Mouse (Mus musculus) MEL (cell line): ENCODE results near the gene Xcr1.
A peak's percentile ranks its signal among the peaks of the same experiment; 100 is the strongest.

Source experiments
- CHD1 ChIP-seq: IDR thresholded peaks from 2 replicates; pipeline ENCODE4 v1.6.1; 2012; ENCODE audit warnings: low read depth, mild to moderate bottlenecking, inconsistent platforms, low read length, improper control_type of control experiment
- CTCF ChIP-seq, 3 experiments: IDR thresholded peaks in 2 of 3; conservative IDR thresholded peaks in 1 of 3; 2 replicates each; pipeline ENCODE4 v1.5.1; 2011 to 2012; ENCODE audit warnings: low read length in 3 of 3, low read depth in 2 of 3, mild to moderate bottlenecking in 2 of 3, improper control_type of control experiment in 1 of 3, inconsistent platforms in 1 of 3, mixed read lengths in 1 of 3, moderate library complexity in 1 of 3; ENCODE audit not compliant: control insufficient read depth in 1 of 3, insufficient read depth in 1 of 3, poor library complexity in 1 of 3, severe bottlenecking in 1 of 3
- EP300 ChIP-seq, 2 experiments: IDR thresholded peaks; 2 replicates each; pipeline ENCODE4 v1.6.1; 2011; ENCODE audit warnings: improper control_type of control experiment in 2 of 2, low read length in 2 of 2, low read depth in 1 of 2, mild to moderate bottlenecking in 1 of 2
- HCFC1 ChIP-seq: IDR thresholded peaks from 2 replicates; pipeline ENCODE4 v1.6.1; 2012; ENCODE audit warnings: low read depth, mild to moderate bottlenecking, inconsistent platforms, low read length, improper control_type of control experiment, moderate library complexity
- MAX ChIP-seq: IDR thresholded peaks from 2 replicates; pipeline ENCODE4 v1.6.1; 2011; ENCODE audit warnings: low read length, improper control_type of control experiment
- NRF1 ChIP-seq: IDR thresholded peaks from 2 replicates; pipeline ENCODE4 v1.6.1; 2014; ENCODE audit warnings: low read depth, mild to moderate bottlenecking, inconsistent platforms, low read length, improper control_type of control experiment, moderate library complexity; ENCODE audit not compliant: poor library complexity, insufficient read depth, severe bottlenecking
- POLR2A ChIP-seq, 2 experiments: IDR thresholded peaks; 2 replicates each; pipeline ENCODE4 v1.6.1; 2011 to 2012; ENCODE audit warnings: low read length in 2 of 2, mild to moderate bottlenecking in 2 of 2, control low read depth in 1 of 2, improper control_type of control experiment in 1 of 2, low read depth in 1 of 2, moderate library complexity in 1 of 2; ENCODE audit not compliant: control insufficient read depth in 1 of 2, insufficient read depth in 1 of 2, poor library complexity in 1 of 2
- RAD21 ChIP-seq: IDR thresholded peaks from 2 replicates; pipeline ENCODE4 v1.6.1; 2011; ENCODE audit warnings: mild to moderate bottlenecking, low read depth, low read length, improper control_type of control experiment
- SIN3A ChIP-seq: IDR thresholded peaks from 2 replicates; pipeline ENCODE4 v1.6.1; 2012; ENCODE audit warnings: low read length, improper control_type of control experiment, inconsistent platforms
- USF1 ChIP-seq: IDR thresholded peaks from 2 replicates; pipeline ENCODE4 v1.6.1; 2014; ENCODE audit warnings: low read depth, mild to moderate bottlenecking, inconsistent platforms, low read length, improper control_type of control experiment, moderate library complexity
- USF2 ChIP-seq, 2 experiments: IDR thresholded peaks; 2 replicates each; pipeline ENCODE4 v1.6.1; 2011 to 2012; ENCODE audit warnings: improper control_type of control experiment in 2 of 2, low read length in 2 of 2, borderline replicate concordance in 1 of 2, inconsistent platforms in 1 of 2, low read depth in 1 of 2, mild to moderate bottlenecking in 1 of 2; ENCODE audit not compliant: insufficient read depth in 1 of 2
- ZC3H11A ChIP-seq: IDR thresholded peaks from 2 replicates; pipeline ENCODE4 v1.6.1; 2012; ENCODE audit warnings: low read depth, mild to moderate bottlenecking, inconsistent platforms, low read length, improper control_type of control experiment
- ZKSCAN1 ChIP-seq: IDR thresholded peaks from 2 replicates; pipeline ENCODE4 v1.6.1; 2012; ENCODE audit warnings: low read depth, mild to moderate bottlenecking, inconsistent platforms, low read length, improper control_type of control experiment, moderate library complexity

DNA sequence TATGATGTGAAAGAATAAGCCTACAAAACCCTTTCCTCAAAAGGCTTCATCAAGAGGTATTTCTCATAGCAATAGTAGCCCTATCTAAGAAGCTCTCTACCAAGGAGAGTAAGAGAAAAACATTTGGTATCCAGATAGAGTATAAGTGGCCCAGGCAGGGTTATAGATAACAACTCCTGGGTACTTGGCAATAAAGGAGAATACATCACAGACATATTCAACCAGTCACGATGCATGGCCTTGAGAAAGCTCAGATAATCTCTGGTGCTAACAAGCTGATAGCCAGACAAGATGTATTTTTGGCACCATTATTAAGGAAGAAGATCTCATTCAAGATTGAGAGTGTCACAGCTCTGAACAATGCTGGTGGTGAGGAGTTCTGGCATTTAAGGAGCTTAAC lies 15.3 kb downstream of the Xcr1 start:
- no peak for TF ChIP-seq ZC3H11A
- no peak for TF ChIP-seq MAX
- TF ChIP-seq POLR2A (IDR thresholded peaks at IDR 0.05; ENCODE audit: control insufficient read depth in 1 of 2, insufficient read depth in 1 of 2, low read depth in 1 of 2, low read length in 2 of 2, poor library complexity in 1 of 2): no peak
- no peak for TF ChIP-seq ZKSCAN1
- TF ChIP-seq USF1: no peak
- TF ChIP-seq SIN3A: no peak
- no peak for TF ChIP-seq CTCF (IDR thresholded peaks at IDR 0.05 in 2 of 3, conservative IDR thresholded peaks at IDR 0.05 in 1 of 3; ENCODE audit: control insufficient read depth in 1 of 3, insufficient read depth in 1 of 3, low read depth in 2 of 3, low read length in 3 of 3, poor library complexity in 1 of 3, severe bottlenecking in 1 of 3)
- TF ChIP-seq EP300 (IDR thresholded peaks at IDR 0.05; ENCODE audit: low read depth in 1 of 2, low read length in 2 of 2): peak in 1 of 2 experiments; percentile 54
- no peak for TF ChIP-seq USF2 (IDR thresholded peaks at IDR 0.05; ENCODE audit: borderline replicate concordance in 1 of 2, insufficient read depth in 1 of 2, low read depth in 1 of 2, low read length in 2 of 2)
- no peak for TF ChIP-seq NRF1
- TF ChIP-seq RAD21: no peak
- no peak for TF ChIP-seq HCFC1
- no peak for TF ChIP-seq CHD1
